Mouse (Mus musculus) myocyte (in vitro differentiated cells): Measurements from ENCODE around the gene Slc35b2.

Experiments used
- MYOD1 ChIP-seq, 3 experiments: IDR thresholded peaks; one replicate each; pipeline ENCODE4 v1.6.1; 2011; ENCODE audit warnings: control low read depth in 2 of 3, low read depth in 2 of 3, mild to moderate bottlenecking in 2 of 3, moderate library complexity in 1 of 3; ENCODE audit not compliant: insufficient read length in 2 of 3, control insufficient read depth in 1 of 3
- MYOG ChIP-seq, 3 experiments: IDR thresholded peaks; one replicate each; pipeline ENCODE4 v1.6.1; 2011; ENCODE audit warnings: control low read depth in 2 of 3, low read depth in 2 of 3, mild to moderate bottlenecking in 2 of 3; ENCODE audit not compliant: insufficient read length in 2 of 3, control insufficient read depth in 1 of 3, insufficient read depth in 1 of 3
- POLR2A ChIP-seq: IDR thresholded peaks from one replicate; pipeline ENCODE4 v1.6.1; 2011; ENCODE audit warnings: low read depth, mild to moderate bottlenecking, control low read depth, moderate library complexity; ENCODE audit not compliant: insufficient read length
- POLR2AphosphoS2 ChIP-seq: IDR thresholded peaks from one replicate; pipeline ENCODE4 v1.6.1; 2011; ENCODE audit warnings: low read depth, control low read depth; ENCODE audit not compliant: insufficient read length
- TCF3 ChIP-seq: IDR thresholded peaks from one replicate; pipeline ENCODE4 v1.6.1; 2011; ENCODE audit warnings: low read depth, control low read depth; ENCODE audit not compliant: insufficient read length
- USF1 ChIP-seq: IDR thresholded peaks from one replicate; pipeline ENCODE4 v1.6.1; 2011; ENCODE audit warnings: low read depth, mild to moderate bottlenecking, control low read depth, moderate library complexity

GRCm38 (mm10) chr17:45517549-45518215 lies 46.0 kb upstream of the Slc35b2 start:
- TF ChIP-seq TCF3: no peak
- no peak for TF ChIP-seq MYOG (IDR thresholded peaks at IDR 0.05; ENCODE audit: control insufficient read depth in 1 of 3, insufficient read depth in 1 of 3, insufficient read length in 2 of 3, low read depth in 2 of 3)
- TF ChIP-seq POLR2A: no peak
- TF ChIP-seq MYOD1 (IDR thresholded peaks at IDR 0.05; ENCODE audit: control insufficient read depth in 1 of 3, insufficient read length in 2 of 3, low read depth in 2 of 3): no peak
- TF ChIP-seq POLR2AphosphoS2: no peak
- TF ChIP-seq USF1: no peak
